Mouse (Mus musculus) cerebellum, postnatal 25 days (tissue): ENCODE data around the gene Gm7073.

ENCODE experiments used
- DNase-seq, 2 experiments: peaks; one replicate each; pipeline ENCODE4 v3.0.0; 2021; ENCODE audit warnings: mixed read lengths in 2 of 2

Gm7073 gene

GRCm38 (mm10) chrX:60539149-60539548 lies at the start of gene Gm7073:
Gene Gm7073, minus strand, starts transcription at chrX:60539249.
- no peak for DNase-seq

GRCm38 (mm10) chrX:60570539-60570938 lies 31.5 kb upstream of the Gm7073 start:
- no peak for DNase-seq

GRCm38 (mm10) chrX:60569047-60569446 lies 30.0 kb upstream of the Gm7073 start:
- no peak for DNase-seq

- DNase-seq = no peak
Measured at GRCm38 (mm10) chrX:60555242-60555641, 16.2 kb upstream of the Gm7073 start.

GRCm38 (mm10) chrX:60547444-60548304 lies 8.6 kb upstream of the Gm7073 start:
- peak; percentile 58 to 71 for DNase-seq

- DNase-seq = no peak
Measured at GRCm38 (mm10) chrX:60547098-60547443, 8.0 kb upstream of the Gm7073 start.

GRCm38 (mm10) chrX:60545906-60546305 lies 6.9 kb upstream of the Gm7073 start:
- DNase-seq = no peak

GRCm38 (mm10) chrX:60545444-60545843 lies 6.4 kb upstream of the Gm7073 start:
- no peak for DNase-seq

- DNase-seq = no peak
Measured at GRCm38 (mm10) chrX:60544098-60544497, 5.0 kb upstream of the Gm7073 start.

GRCm38 (mm10) chrX:60542901-60543300 lies 3.9 kb upstream of the Gm7073 start:
- DNase-seq = no peak

- DNase-seq = peak; percentile 5 to 46
Measured at GRCm38 (mm10) chrX:60503995-60504394, 35.1 kb downstream of the Gm7073 start.

GRCm38 (mm10) chrX:60497750-60498149 lies 41.3 kb downstream of the Gm7073 start:
- DNase-seq = no peak

- no peak for DNase-seq
Measured at GRCm38 (mm10) chrX:60495308-60495707, 43.7 kb downstream of the Gm7073 start.

GRCm38 (mm10) chrX:60463786-60464185 lies 75.3 kb downstream of the Gm7073 start:
- DNase-seq = peak in 1 of 2 experiments; percentile 20

- no peak for DNase-seq
Measured at GRCm38 (mm10) chrX:60414563-60415111, 124.4 kb downstream of the Gm7073 start.

- DNase-seq = no peak
Measured at GRCm38 (mm10) chrX:60405681-60406080, 133.4 kb downstream of the Gm7073 start.

- DNase-seq = peak; percentile 84 to 89
Measured at GRCm38 (mm10) chrX:60404668-60405044, 134.4 kb downstream of the Gm7073 start.

- DNase-seq = peak; percentile 70 to 82
Measured at GRCm38 (mm10) chrX:60403764-60404667, 135.0 kb downstream of the Gm7073 start.

- DNase-seq = peak; percentile 33 to 35
Measured at GRCm38 (mm10) chrX:60403062-60403763, 135.8 kb downstream of the Gm7073 start.

- peak; percentile 35 to 62 for DNase-seq
Measured at GRCm38 (mm10) chrX:60394292-60394691, 144.8 kb downstream of the Gm7073 start.

GRCm38 (mm10) chrX:60386852-60387251 lies 152.2 kb downstream of the Gm7073 start:
- no peak for DNase-seq
